Mouse (Mus musculus) MEL (cell line): ENCODE data around the gene Numbl. TPM values are rescaled to one million over a fixed set of nuclear protein-coding genes. Genes with fewer than 3 reads are reported as not detected.
A peak's percentile ranks its signal among the peaks of the same experiment; 100 is the strongest.

Experiments used
- DNase-seq: peaks from one replicate; pipeline ENCODE4 v3.0.0; 2011; ENCODE audit warnings: low read depth, low spot score
- H3K27ac ChIP-seq: 2 replicates; pipeline ENCODE4 v1.5.1; 2012; ENCODE audit warnings: low read depth, mild to moderate bottlenecking, control low read depth, low read length, moderate library complexity; ENCODE audit not compliant: control insufficient read depth
- H3K27me3 ChIP-seq, 2 experiments: fragments of 150-350 bp in 1 of 2; sonication (generic) in 1 of 2; 2 replicates each; pipeline ENCODE4 v1.6.1; 2012; ENCODE audit warnings: low read length in 2 of 2, mild to moderate bottlenecking in 2 of 2, improper control_type of control experiment in 1 of 2, moderate library complexity in 1 of 2; ENCODE audit not compliant: insufficient read depth in 2 of 2, control insufficient read depth in 1 of 2
- H3K36me3 ChIP-seq, 2 experiments: 2 replicates each; pipeline ENCODE4 v1.6.1; 2012 to 2014; ENCODE audit warnings: low read length in 2 of 2, improper control_type of control experiment in 1 of 2, inconsistent platforms in 1 of 2, mild to moderate bottlenecking in 1 of 2; ENCODE audit not compliant: insufficient read depth in 2 of 2, control insufficient read depth in 1 of 2
- H3K4me1 ChIP-seq, 2 experiments: fragments of 150-350 bp in 1 of 2; sonication (generic) in 1 of 2; 2 replicates each; pipeline ENCODE4 v1.6.1; 2012; ENCODE audit warnings: low read length in 2 of 2, improper control_type of control experiment in 1 of 2, mild to moderate bottlenecking in 1 of 2; ENCODE audit not compliant: insufficient read depth in 2 of 2, control insufficient read depth in 1 of 2
- H3K4me3 ChIP-seq, 2 experiments: fragments of 150-350 bp in 1 of 2; sonication (generic) in 1 of 2; 2 replicates each; pipeline ENCODE4 v1.5.1; 2012; ENCODE audit warnings: low read depth in 2 of 2, low read length in 2 of 2, mild to moderate bottlenecking in 2 of 2, moderate library complexity in 2 of 2, control low read depth in 1 of 2, improper control_type of control experiment in 1 of 2; ENCODE audit not compliant: control insufficient read depth in 1 of 2, insufficient read depth in 1 of 2
- H3K79me2 ChIP-seq: 2 replicates; pipeline ENCODE4 v1.6.1; 2012; ENCODE audit warnings: mild to moderate bottlenecking, low read length, moderate library complexity; ENCODE audit not compliant: control insufficient read depth, poor library complexity, insufficient read depth
- H3K9ac ChIP-seq: 2 replicates; pipeline ENCODE4 v1.6.1; 2012; ENCODE audit warnings: low read depth, mild to moderate bottlenecking, control low read depth, low read length, moderate library complexity; ENCODE audit not compliant: control insufficient read depth, poor library complexity, severe bottlenecking
- H3K9me3 ChIP-seq: fragments of 150-350 bp; sonication (generic); replicated peaks from 2 replicates; pipeline ENCODE4 v1.6.1; 2012; ENCODE audit warnings: mild to moderate bottlenecking, low read length, improper control_type of control experiment, moderate library complexity; ENCODE audit not compliant: insufficient read depth
- BHLHE40 ChIP-seq: IDR thresholded peaks from 2 replicates; pipeline ENCODE4 v1.6.1; 2012; ENCODE audit warnings: low read depth, mild to moderate bottlenecking, inconsistent platforms, low read length, improper control_type of control experiment, borderline replicate concordance
- CHD1 ChIP-seq: IDR thresholded peaks from 2 replicates; pipeline ENCODE4 v1.6.1; 2012; ENCODE audit warnings: low read depth, mild to moderate bottlenecking, inconsistent platforms, low read length, improper control_type of control experiment
- CTCF ChIP-seq, 3 experiments: IDR thresholded peaks in 2 of 3; conservative IDR thresholded peaks in 1 of 3; 2 replicates each; pipeline ENCODE4 v1.5.1; 2011 to 2012; ENCODE audit warnings: low read length in 3 of 3, low read depth in 2 of 3, mild to moderate bottlenecking in 2 of 3, improper control_type of control experiment in 1 of 3, inconsistent platforms in 1 of 3, mixed read lengths in 1 of 3, moderate library complexity in 1 of 3; ENCODE audit not compliant: control insufficient read depth in 1 of 3, insufficient read depth in 1 of 3, poor library complexity in 1 of 3, severe bottlenecking in 1 of 3
- E2F4 ChIP-seq: IDR thresholded peaks from 2 replicates; pipeline ENCODE4 v1.6.1; 2011; ENCODE audit warnings: low read depth, low read length, improper control_type of control experiment, borderline replicate concordance
- EP300 ChIP-seq, 2 experiments: IDR thresholded peaks; 2 replicates each; pipeline ENCODE4 v1.6.1; 2011; ENCODE audit warnings: improper control_type of control experiment in 2 of 2, low read length in 2 of 2, low read depth in 1 of 2, mild to moderate bottlenecking in 1 of 2
- GABPA ChIP-seq: IDR thresholded peaks from 2 replicates; pipeline ENCODE4 v1.6.1; 2012; ENCODE audit warnings: low read depth, mild to moderate bottlenecking, inconsistent platforms, low read length, improper control_type of control experiment, moderate library complexity
- GATA1 ChIP-seq: IDR thresholded peaks from 2 replicates; pipeline ENCODE4 v1.6.1; 2011; ENCODE audit warnings: low read depth, low read length, improper control_type of control experiment
- HCFC1 ChIP-seq: IDR thresholded peaks from 2 replicates; pipeline ENCODE4 v1.6.1; 2012; ENCODE audit warnings: low read depth, mild to moderate bottlenecking, inconsistent platforms, low read length, improper control_type of control experiment, moderate library complexity
- JUND ChIP-seq: IDR thresholded peaks from 2 replicates; pipeline ENCODE4 v1.6.1; 2011; ENCODE audit warnings: low read depth, mild to moderate bottlenecking, improper control_type of control experiment, low read length
- KAT2A ChIP-seq: conservative IDR thresholded peaks from 2 replicates; pipeline ENCODE4 v1.6.1; 2012; ENCODE audit warnings: low read depth, low read length, improper control_type of control experiment, inconsistent platforms
- MAFK ChIP-seq: IDR thresholded peaks from 2 replicates; pipeline ENCODE4 v1.6.1; 2011; ENCODE audit warnings: low read depth, mild to moderate bottlenecking, low read length, improper control_type of control experiment, borderline replicate concordance
- MAX ChIP-seq: IDR thresholded peaks from 2 replicates; pipeline ENCODE4 v1.6.1; 2011; ENCODE audit warnings: low read length, improper control_type of control experiment
- MAZ ChIP-seq: IDR thresholded peaks from 2 replicates; pipeline ENCODE4 v1.6.1; 2012; ENCODE audit warnings: low read depth, mild to moderate bottlenecking, inconsistent platforms, low read length, improper control_type of control experiment
- MEF2A ChIP-seq: IDR thresholded peaks from 2 replicates; pipeline ENCODE4 v1.6.1; 2014; ENCODE audit warnings: low read depth, mild to moderate bottlenecking, inconsistent platforms, low read length, improper control_type of control experiment; ENCODE audit not compliant: poor library complexity, insufficient replicate concordance, severe bottlenecking; ENCODE audit errors: extremely low read depth
- MYC ChIP-seq: IDR thresholded peaks from 2 replicates; pipeline ENCODE4 v1.6.1; 2011; ENCODE audit warnings: low read depth, mild to moderate bottlenecking, low read length, improper control_type of control experiment, moderate library complexity
- NELFE ChIP-seq: IDR thresholded peaks from 2 replicates; pipeline ENCODE4 v1.6.1; 2011; ENCODE audit warnings: low read depth, low read length, improper control_type of control experiment
- POLR2A ChIP-seq, 2 experiments: IDR thresholded peaks; 2 replicates each; pipeline ENCODE4 v1.6.1; 2011 to 2012; ENCODE audit warnings: low read length in 2 of 2, mild to moderate bottlenecking in 2 of 2, control low read depth in 1 of 2, improper control_type of control experiment in 1 of 2, low read depth in 1 of 2, moderate library complexity in 1 of 2; ENCODE audit not compliant: control insufficient read depth in 1 of 2, insufficient read depth in 1 of 2, poor library complexity in 1 of 2
- POLR2AphosphoS2 ChIP-seq: IDR thresholded peaks from 2 replicates; pipeline ENCODE4 v1.6.1; 2011; ENCODE audit warnings: low read length, improper control_type of control experiment
- RAD21 ChIP-seq: IDR thresholded peaks from 2 replicates; pipeline ENCODE4 v1.6.1; 2011; ENCODE audit warnings: mild to moderate bottlenecking, low read depth, low read length, improper control_type of control experiment
- RCOR1 ChIP-seq: IDR thresholded peaks from 2 replicates; pipeline ENCODE4 v1.6.1; 2012; ENCODE audit warnings: low read depth, mild to moderate bottlenecking, inconsistent platforms, low read length, improper control_type of control experiment
- SIN3A ChIP-seq: IDR thresholded peaks from 2 replicates; pipeline ENCODE4 v1.6.1; 2012; ENCODE audit warnings: low read length, improper control_type of control experiment, inconsistent platforms
- SMC3 ChIP-seq: IDR thresholded peaks from 2 replicates; pipeline ENCODE4 v1.6.1; 2011; ENCODE audit warnings: low read depth, low read length, improper control_type of control experiment
- TAL1 ChIP-seq: IDR thresholded peaks from 2 replicates; pipeline ENCODE4 v1.6.1; 2012; ENCODE audit warnings: mild to moderate bottlenecking, inconsistent platforms, low read length, moderate library complexity, mixed read lengths
- TBP ChIP-seq: IDR thresholded peaks from 2 replicates; pipeline ENCODE4 v1.8.0; 2011; ENCODE audit warnings: low read depth, low read length, improper control_type of control experiment
- UBTF ChIP-seq: IDR thresholded peaks from 2 replicates; pipeline ENCODE4 v1.6.1; 2012; ENCODE audit warnings: low read depth, mild to moderate bottlenecking, inconsistent platforms, low read length, improper control_type of control experiment, moderate library complexity, borderline replicate concordance; ENCODE audit not compliant: insufficient read depth
- USF1 ChIP-seq: IDR thresholded peaks from 2 replicates; pipeline ENCODE4 v1.6.1; 2014; ENCODE audit warnings: low read depth, mild to moderate bottlenecking, inconsistent platforms, low read length, improper control_type of control experiment, moderate library complexity
- ZC3H11A ChIP-seq: IDR thresholded peaks from 2 replicates; pipeline ENCODE4 v1.6.1; 2012; ENCODE audit warnings: low read depth, mild to moderate bottlenecking, inconsistent platforms, low read length, improper control_type of control experiment
- ZKSCAN1 ChIP-seq: IDR thresholded peaks from 2 replicates; pipeline ENCODE4 v1.6.1; 2012; ENCODE audit warnings: low read depth, mild to moderate bottlenecking, inconsistent platforms, low read length, improper control_type of control experiment, moderate library complexity
- ZMIZ1 ChIP-seq: IDR thresholded peaks from 2 replicates; pipeline ENCODE4 v1.6.1; 2012; ENCODE audit warnings: low read depth, mild to moderate bottlenecking, inconsistent platforms, low read length, improper control_type of control experiment, moderate library complexity
- ZNF384 ChIP-seq: IDR thresholded peaks from 2 replicates; pipeline ENCODE4 v1.6.1; 2012; ENCODE audit warnings: low read depth, mild to moderate bottlenecking, inconsistent platforms, low read length, improper control_type of control experiment
- polyA plus RNA-seq, 2 experiments: library from polyadenylated mRNA; stranded (reverse) in 1 of 2; unstranded in 1 of 2; fragments of >175 nt in 1 of 2; fragments of >200 nt in 1 of 2; gene quantifications; 2 replicates each; pipeline versions ENCODE4 v1.2.1 to v1.2.4; 2012; ENCODE audit warnings: low replicate concordance in 2 of 2, low read depth in 1 of 2; ENCODE audit not compliant: insufficient read length in 2 of 2, insufficient read depth in 1 of 2, missing spikeins in 1 of 2
- total RNA-seq: library from RNA; depleted of rRNA; stranded (reverse); fragments of 300-350 nt; gene quantifications from 2 replicates; pipeline ENCODE4 v1.2.3, GENCODE M21; 2012

Numbl gene
- total and polyA plus RNA-seq, 3 experiments, result 2.2 to 10.6 TPM; not detected in 1

DNA sequence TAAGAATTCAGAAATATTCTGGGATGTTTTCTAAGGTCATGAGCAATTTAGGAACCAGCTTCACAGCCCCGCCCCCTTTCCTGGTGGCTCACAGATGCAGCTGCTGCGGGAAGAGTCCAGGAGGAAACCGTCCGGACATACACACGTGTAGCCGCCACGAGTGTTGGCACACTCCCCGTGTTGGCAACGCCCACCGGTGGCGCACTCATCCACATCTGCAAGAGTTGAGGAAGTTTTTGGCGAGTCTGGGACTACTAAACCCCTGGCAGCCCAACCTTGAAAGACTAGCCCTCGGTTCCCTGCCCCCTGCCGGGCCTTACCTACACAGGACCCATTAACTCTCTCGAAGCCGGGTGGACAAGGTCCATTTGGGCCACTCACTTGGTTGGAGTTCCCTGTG, 70.4 kb downstream of the Numbl start:
- no peak overlapping the region for H3K27ac ChIP-seq
- no peak for TF ChIP-seq UBTF
- no peak for TF ChIP-seq TAL1
- no peak for TF ChIP-seq TBP
- TF ChIP-seq CHD1, result no peak
- TF ChIP-seq KAT2A, result no peak
- TF ChIP-seq ZKSCAN1, result no peak
- TF ChIP-seq POLR2AphosphoS2, result no peak
- no peak for TF ChIP-seq RCOR1
- TF ChIP-seq MAX, result no peak
- no peak for TF ChIP-seq ZMIZ1
- no peak for TF ChIP-seq MYC
- H3K4me1 ChIP-seq, result peaks cover 0 to 3% of the 10 kb centered on the region in 2 experiments; a peak in 1 of 4 replicates
- no peaks in the 10 kb centered on the region for H3K9me3 ChIP-seq
- no peak overlapping the region for H3K4me3 ChIP-seq
- no peaks in the 10 kb centered on the region for H3K36me3 ChIP-seq
- DNase-seq, result peak; percentile 23
- no peaks in the 10 kb centered on the region for H3K27me3 ChIP-seq
- H3K79me2 ChIP-seq, result peaks cover 7% of the 10 kb centered on the region; the same call in 1 of the 2 replicates
- peak overlapping the region; percentile 58; the same call in 1 of the 2 replicates for H3K9ac ChIP-seq

- DNase-seq, result peak; percentile 92
- Histone ChIP-seq H3K4me1 (peaks cover 0 to 9% of the 10 kb centered on the region in 2 experiments; a peak in 2 of 4 replicates), H3K27me3 (no peaks in the 10 kb centered on the region), H3K9me3 (no peaks in the 10 kb centered on the region), H3K9ac (peak overlapping the region; percentile 76), H3K79me2 (peaks cover 7% of the 10 kb centered on the region; the same call in 1 of the 2 replicates), H3K36me3 (peaks cover 0 to 2% of the 10 kb centered on the region in 2 experiments; a peak in 2 of 4 replicates), H3K27ac (peak overlapping the region; percentile 1; the same call in 1 of the 2 replicates), H3K4me3 (peak overlapping the region; percentile 45 to 68)
- TF ChIP-seq GABPA, result no peak
- TF ChIP-seq USF1, result no peak
- peak; percentile 81 for TF ChIP-seq MAX
- TF ChIP-seq SMC3, result peak; percentile 63
- TF ChIP-seq E2F4, result no peak
- TF ChIP-seq MAFK, result no peak
- peak; percentile 48; the same call in 1 of the 2 replicates for TF ChIP-seq ZMIZ1
- TF ChIP-seq MAZ, result no peak; the same call in 1 of the 2 replicates
- TF ChIP-seq BHLHE40, result peak; percentile 24; the same call in 1 of the 2 replicates
- 0 out of 2 replicates have a peak, but pooled peaks have one; percentile 69 for TF ChIP-seq UBTF
- TF ChIP-seq JUND, result no peak
- no peak for TF ChIP-seq ZNF384
- TF ChIP-seq POLR2A (IDR thresholded peaks at IDR 0.05; ENCODE audit: control insufficient read depth in 1 of 2, insufficient read depth in 1 of 2, low read depth in 1 of 2, low read length in 2 of 2, poor library complexity in 1 of 2), result peak; percentile 49 to 54; a peak in 1 of 4 replicates
- TF ChIP-seq ZC3H11A, result no peak
- 0 out of 2 replicates have a peak, but pooled peaks have one; percentile 23 for TF ChIP-seq POLR2AphosphoS2
- peak; percentile 59 for TF ChIP-seq SIN3A
- no peak for TF ChIP-seq GATA1
- TF ChIP-seq EP300 (IDR thresholded peaks at IDR 0.05; ENCODE audit: low read depth in 1 of 2, low read length in 2 of 2), result no peak
- TF ChIP-seq NELFE, result no peak
- TF ChIP-seq MEF2A, result no peak
- TF ChIP-seq ZKSCAN1, result no peak
- peak; percentile 56 to 85 (median 83); a peak in 5 of 6 replicates for TF ChIP-seq CTCF (IDR thresholded peaks at IDR 0.05 in 2 of 3, conservative IDR thresholded peaks at IDR 0.05 in 1 of 3; ENCODE audit: control insufficient read depth in 1 of 3, insufficient read depth in 1 of 3, low read depth in 2 of 3, low read length in 3 of 3, poor library complexity in 1 of 3, severe bottlenecking in 1 of 3)
- TF ChIP-seq TBP, result peak; percentile 66
- peak; percentile 32; the same call in 1 of the 2 replicates for TF ChIP-seq HCFC1
- peak; percentile 52 for TF ChIP-seq RAD21
- TF ChIP-seq KAT2A, result no peak
These were observed 71.2 kb downstream of the Numbl start for GRCm38 (mm10) chr7:27329326-27329947.
